Mouse (Mus musculus) lung, postnatal 36 days (tissue): ENCODE data around the gene Trio.
A peak's percentile ranks its signal among the peaks of the same experiment; 100 is the strongest.
"Not testable (repeated sequence)": the region's sequence is repeated elsewhere in the genome, so short reads cannot be mapped to it uniquely, and the experiment has no call there.

Source experiments
- DNase-seq: peaks from one replicate; pipeline ENCODE4 v3.0.0; 2022; ENCODE audit warnings: mixed read lengths

The Trio gene

DNA sequence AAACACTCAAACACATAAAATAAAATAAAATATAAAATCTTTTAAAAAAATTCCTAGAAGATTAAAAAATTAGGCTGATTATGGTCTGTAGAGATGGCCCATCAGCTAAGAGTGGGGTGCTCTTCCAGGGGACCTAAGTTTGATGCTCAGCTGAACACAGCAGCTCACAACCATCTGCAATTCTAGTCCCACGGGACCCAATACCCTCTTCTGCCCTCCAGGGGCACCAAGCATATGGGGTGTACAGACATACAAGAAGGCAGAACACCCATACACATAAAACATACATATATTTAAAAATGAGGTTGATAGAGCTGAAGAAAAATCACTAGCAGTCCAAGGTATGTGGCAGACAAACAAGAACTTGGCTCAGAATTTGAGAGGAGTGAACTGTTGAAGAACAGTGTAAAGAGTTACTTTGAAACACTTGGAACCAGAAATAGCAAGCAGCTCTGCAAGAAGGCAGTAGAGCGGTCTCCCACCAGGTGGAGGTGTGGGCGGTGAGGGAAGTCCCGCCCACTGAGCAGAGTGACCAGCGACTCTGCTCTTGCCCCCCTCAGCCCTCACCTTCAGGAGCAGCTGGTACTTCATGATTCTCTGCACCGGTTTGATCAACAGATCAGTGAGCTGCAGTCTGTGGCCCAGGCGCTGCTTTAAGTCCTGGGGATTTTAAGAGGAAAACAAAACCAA is 270.9 kb downstream of the Trio start:
- peak; percentile 62 for DNase-seq

DNA sequence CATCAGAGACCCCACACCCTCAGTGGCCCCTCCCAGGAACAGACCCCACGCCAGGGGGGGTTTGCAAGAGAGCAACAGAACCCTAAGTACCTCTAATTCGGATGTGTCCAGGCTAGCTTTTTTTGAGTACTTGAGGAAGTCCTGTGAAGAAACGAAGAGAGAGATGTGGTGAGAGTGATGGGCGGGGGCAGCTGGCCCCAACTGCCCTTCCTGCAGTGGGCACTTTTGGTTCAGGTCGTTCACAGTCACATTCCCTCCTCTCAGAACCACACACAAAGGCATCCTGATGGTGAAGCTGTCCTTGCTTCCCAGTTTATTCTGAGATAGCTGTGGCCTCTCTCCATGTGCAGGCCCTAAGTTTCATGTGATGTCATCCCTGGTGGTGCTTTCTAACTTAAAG is 271.7 kb downstream of the Trio start:
- DNase-seq, result no peak

DNA sequence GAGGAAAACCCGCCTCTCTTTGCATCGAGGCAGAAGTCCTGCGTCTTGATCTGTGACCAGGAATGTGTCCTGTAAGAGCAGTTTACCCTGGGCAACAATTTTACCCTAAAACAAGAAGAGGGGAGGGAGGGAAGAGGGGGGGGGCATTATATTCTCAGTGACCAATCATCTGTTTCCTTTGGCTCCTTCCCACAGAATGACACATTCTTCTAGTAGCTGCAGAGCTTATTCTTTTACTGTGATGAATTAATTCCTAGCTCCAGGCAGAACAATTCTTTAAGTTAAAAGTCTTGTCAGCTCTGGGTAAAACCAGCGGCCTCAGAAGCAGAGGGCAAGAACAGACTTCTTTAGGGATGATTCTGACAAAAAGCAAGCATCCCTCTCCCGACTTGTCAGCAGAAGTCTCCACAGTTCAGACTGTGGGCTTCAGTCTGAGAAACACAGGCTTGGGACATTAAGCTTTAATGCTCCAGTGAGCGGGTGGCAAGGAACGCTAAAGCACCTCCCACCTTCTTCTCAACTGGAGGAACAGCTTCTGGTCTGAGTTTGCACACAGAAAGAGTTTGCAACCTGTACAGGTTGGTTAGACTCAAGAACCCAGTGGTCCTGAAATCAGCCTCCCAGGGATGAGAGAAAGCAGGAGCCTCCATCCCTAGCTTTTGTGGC is 272.8 kb downstream of the Trio start:
- DNase-seq, result no peak

DNA sequence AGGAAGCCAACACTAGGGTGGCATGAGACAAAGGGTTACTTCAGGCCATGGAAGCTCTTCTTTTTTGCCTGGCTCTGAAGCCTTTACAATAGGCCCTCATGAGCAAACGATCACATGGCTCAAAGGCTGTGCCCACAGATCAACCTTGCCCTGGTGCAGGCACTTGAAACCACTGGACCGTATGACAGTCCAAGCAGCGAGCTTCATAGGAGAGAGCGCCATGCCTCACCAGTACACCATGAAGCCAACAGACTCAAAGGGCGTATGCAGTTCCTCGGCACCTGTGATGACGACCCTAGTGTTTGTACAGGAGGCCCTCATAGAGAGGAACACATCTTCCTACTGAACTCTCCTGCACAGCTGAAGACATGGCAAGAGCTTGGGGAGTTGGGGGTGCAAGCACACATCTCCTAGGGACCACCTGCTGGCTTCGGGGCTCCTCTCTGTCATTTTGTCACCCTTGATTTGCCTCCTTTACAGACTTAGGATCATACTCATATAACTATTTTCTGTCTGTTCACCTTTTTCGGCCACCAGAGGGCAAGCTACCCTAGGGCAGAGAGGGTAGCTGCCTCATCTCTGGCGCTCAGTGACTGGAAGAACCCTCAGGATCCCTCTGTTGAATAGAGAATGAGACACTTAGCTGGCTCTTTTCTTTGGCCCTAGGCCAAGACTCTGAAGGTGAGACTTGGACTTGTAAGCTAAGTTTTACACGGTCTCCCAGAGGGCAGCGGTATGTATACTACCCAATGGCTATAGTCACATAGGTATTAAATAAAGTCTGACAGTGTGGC is 273.8 kb downstream of the Trio start:
- peak; percentile 79 for DNase-seq

DNA sequence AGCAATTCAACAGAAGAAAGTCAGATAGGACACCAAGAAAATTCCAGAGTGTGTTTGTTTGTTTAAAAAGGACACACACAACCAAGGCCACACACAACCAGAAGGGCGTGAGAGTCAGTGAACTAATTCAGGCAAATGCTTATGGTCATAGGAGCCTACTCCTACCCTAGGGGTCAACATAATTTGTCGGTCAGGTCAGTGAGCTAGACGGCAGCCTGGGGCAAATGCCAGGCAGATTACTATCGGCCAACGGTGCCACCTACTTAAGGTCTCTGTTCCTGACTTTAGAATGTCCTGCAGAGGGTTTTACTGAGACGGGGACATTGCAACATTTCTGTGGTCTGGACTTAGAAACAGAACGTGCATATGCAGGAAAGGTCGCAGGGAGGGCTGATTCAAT is 276.9 kb downstream of the Trio start:
- DNase-seq, result no peak

DNA sequence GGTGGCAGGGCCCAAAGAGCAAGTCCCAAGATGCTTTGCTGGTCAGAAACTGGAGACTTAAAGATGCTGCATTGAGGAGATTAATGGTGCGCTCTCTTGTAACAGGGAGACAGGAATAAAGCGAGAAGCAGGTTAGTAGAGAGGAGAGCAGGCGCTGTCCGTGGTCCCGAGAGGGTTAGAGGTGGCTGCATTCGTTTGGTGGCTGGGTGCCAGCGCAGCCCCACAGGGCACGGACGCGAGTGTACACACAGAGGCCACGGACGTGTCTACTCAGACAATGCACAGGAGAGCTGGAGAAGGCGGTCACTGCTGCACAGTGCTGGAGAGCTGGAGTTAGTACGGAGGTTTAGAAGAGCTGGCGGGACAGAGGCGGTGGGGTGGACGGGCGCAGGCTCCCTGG is 278.1 kb downstream of the Trio start:
- DNase-seq, result no peak

DNA sequence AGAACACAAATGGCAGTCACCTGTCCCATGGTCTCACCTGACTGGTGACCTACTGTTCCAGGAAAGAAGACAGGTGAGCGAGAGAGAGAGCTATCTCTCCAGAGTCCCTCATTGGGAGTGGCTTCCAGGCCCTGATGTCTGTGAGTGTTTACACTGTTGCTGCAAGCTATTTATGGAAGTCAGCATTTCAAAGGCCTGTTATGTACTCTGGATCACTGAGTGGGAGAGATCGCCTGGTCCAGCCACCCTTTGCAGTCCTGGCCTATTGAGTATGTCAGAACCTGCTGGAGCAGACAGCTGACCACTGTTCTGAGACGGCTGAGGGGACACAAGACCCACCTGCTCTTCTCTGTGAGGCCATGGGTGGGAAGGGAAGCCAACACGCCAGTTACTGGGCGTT is 280.7 kb downstream of the Trio start:
- DNase-seq, result no peak

DNA sequence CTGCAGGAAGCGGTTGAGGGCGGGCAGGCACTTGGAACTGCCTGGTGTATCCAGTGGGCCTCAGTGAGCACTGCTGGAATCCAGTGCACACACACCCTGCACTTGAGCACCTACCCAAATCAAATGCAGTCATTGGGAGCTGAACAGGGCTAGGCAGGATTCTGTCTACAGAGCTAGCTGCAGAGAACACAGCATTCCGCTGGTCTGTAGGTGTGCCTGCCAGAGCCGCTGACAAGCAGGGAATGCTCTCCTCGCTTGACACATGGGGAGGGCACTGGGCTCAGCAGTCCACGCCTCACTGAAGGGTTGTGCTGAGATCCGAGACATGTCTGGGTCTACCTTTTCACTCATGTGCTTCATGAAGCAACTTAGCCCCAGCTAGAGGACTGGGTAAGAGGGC is 285.6 kb downstream of the Trio start:
- DNase-seq, result peak; percentile 32

DNA sequence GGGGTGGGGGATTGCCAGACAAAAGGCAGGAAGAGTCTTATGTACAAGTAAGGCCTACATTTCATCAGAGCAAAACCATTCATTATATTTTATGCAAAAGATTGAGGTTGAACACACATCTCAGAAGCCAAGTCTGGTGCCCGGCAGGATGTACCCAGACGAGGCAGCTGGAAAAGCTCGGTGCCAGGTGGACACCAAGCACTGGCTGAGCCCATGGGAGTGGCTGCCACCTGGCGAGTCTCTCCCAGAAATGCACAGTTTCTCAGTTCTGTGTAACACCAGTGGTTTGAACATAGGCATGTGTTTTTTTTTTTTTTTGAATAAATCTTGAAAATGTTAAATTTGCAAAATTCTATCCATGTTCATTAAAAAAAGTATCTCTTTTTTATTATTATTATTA is 293.8 kb downstream of the Trio start:
- no peak for DNase-seq

DNA sequence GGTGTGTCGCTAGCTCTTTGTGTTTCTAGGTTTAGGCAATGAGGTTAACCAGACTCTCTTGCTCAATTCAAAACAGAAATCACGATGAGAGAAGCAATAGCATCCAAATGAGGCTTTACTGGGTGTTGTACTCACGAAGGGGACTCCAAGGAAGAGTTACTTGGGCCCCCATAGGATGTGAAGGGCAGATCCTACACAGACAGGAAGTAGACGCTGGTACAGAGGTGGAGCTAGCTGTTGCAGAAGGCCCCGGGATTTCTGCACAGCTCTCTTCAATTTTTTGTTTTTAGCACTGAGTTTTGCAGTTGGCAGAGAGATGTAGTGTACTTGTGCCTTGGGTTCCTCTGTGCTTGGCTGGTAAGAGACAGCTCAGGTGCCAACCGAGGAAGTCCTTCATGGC is 299.4 kb downstream of the Trio start:
- no peak for DNase-seq

DNA sequence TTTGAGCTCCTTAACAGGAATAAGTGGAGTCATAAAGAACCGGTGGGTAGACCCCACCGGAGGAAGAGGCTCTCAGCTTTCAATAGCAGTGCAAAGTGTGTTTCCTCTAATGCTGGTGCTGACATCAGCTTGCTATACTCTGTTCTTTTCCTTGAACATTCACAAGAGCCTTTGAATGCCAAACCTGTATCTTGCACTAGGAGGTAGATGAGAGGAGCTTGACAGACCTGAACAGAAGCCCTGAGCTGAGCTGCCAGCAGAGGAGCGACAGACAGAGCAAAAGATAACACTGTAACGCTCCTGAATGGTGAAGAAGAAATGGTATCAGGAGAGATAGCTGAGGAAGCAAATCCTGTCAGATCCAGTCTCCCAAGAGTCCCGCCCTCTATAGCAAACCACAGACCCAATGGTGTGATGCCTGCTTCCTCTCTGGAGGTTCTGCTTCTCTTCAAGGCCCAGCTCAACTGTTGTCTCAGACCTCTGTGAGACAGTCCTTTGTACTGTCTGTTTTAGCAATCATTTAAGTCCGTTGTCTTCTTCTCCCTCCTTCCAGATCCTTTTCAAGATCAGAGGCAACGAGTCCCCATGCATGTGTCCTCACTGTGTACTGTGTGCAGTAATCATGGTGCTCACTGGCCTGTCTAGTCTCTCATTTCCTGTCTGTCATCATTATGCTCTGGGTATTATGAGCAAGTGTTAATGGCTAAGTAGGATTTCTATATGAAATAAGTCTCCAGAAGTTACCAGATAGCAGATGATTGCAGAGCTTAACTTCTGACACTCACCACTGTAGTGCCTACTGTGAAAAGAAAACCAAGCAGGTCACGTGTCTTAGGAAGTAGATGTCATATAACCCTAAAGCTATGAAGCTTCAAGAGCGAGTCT is 300.6 kb downstream of the Trio start:
- peak; percentile 55 for DNase-seq

DNA sequence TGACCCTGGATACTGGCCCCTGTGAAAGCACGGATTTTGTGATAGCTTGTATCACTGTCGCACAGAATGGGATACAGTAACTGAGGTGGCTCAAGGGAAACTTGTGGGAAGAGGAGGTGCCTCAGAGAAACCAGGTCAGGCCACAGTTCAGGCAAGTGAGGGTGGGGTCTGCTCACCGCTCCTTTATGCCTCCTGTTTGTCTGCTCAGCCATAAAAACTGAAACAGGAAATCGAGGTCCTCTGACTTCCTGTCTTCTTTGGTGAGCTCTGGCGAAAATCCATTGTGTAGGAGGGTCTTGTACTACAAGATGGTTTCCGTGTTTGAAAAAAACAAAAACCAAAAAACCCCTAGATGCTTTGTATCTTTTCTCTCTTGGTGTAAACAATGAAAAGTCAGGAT is 301.4 kb downstream of the Trio start:
- peak; percentile 43 for DNase-seq

DNA sequence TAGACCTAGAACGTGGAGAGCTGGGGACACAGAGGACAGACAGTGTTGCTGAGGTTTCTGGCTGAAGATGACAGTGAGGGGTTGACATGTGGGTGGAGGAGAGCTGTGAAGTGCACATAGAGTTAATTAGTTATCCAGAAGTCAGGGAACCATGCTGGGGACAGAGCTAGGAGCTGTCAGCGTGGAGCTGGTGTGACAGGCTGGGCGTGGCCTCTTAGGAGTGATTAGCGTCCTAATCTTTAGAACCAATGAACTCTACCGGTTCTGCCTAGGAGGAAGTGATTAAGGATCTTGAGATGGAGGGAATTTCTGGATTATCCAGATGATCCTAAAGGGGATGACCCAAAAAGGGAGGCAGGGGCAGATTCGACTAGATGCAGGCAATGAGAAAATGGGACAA is 301.9 kb downstream of the Trio start:
- DNase-seq, result no peak

DNA sequence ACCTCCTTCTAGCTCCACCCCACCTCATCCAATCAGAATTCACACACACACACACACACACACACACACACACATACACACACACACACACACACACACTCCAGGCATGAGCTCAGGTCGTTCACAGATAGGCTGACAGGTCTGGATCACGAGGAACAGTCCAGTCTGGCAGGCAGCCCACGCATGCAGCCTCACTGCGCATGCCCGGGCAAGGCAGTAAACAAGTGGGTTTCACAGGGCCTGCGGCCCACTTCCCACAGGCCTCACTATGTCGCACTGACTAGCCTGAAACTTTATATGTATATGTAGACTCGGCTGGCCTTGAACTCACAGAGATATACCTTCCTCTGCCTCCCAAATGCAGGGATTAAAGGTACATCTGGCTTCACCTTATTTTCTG is 305.4 kb downstream of the Trio start:
- DNase-seq, result not testable (repeated sequence)

DNA sequence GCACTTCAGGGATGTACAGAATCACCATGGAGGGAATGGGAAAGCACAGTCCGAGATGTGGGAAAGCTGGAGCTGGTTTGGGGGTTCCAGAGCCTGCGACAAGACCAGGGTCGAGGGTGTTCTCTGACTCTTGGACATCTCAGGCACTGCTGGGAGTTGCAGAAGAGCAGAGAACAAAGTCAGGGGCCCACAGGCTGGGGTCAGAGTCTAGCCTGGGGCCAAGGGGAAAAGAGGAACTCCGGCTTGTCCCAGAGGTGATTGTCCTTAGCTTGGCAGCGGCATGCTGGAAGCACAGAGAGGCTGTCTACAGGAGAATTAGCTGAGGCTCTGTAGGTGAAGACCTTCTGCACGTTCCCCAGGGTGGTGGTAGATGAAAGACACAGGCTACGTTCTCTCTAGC is 307.0 kb downstream of the Trio start:
- no peak for DNase-seq

DNA sequence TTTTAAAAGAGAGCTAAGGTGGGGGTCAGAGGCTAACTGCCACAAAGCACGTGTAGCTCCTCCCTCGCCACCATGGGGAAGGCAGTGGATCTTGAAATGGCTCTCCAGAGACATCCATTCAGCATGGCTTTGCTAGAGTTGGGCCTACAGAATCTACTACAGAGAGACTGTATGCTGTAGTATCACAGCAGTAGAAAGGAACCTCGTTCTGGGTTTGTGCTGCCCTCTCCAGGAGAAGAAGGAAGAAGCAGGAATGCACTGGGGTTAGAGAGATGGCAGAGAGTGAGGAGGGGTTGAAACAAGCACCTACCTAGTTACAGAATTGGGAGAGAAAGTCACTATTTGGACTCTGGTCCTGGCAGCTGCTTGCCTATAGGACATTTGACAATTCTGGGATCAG is 310.3 kb downstream of the Trio start:
- DNase-seq, result peak; percentile 71

DNA sequence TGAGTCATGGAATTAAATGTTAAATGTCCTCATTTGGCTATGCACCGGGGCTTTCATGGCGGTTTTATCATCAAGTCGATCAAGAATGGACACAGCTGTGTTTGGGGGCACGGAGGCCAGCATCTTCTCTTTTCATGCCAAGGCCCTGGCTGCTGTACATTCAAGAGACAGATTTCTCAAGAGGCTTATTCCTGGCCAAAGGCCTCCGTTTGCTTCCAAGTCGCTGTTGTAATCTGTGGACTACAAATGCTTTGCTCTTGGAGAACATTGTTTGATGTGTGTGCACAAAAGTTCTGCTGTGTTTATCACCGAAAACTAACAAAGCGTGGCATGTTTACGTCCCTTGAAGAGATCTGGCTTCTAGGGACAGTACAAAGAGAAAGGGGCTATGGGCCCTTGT is 314.9 kb downstream of the Trio start:
- peak; percentile 66 for DNase-seq

DNA sequence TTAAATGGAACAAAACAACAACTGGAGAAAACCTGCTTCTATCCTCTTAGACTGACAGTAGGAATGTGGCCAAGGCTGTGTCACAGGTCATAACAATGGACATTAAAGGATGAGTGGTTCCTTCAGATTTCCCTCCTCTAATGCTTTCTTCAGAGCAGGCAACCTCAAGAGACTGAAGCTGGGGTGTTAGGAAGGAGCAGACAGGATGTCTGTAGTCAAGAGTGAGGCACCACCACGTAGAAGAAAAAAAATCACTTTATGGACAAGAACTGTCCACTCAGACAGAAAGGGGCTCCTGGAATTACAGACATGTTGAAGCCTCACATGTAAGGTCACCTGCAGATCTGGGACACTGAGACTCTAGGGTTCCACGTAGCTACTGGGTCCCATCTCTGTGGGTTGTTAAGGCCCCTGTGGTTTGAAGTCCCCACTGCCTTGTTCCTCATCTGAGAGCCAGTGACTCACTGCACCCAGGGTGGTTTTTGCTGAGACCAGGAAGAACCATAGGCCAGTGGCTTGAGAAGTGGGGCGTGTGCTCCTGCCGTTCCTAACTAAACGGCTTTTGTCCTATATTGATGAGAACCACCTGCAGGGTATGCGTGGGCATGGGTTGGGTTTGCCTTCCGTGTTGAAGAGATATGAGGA is 316.6 kb downstream of the Trio start:
- peak; percentile 47 for DNase-seq

DNA sequence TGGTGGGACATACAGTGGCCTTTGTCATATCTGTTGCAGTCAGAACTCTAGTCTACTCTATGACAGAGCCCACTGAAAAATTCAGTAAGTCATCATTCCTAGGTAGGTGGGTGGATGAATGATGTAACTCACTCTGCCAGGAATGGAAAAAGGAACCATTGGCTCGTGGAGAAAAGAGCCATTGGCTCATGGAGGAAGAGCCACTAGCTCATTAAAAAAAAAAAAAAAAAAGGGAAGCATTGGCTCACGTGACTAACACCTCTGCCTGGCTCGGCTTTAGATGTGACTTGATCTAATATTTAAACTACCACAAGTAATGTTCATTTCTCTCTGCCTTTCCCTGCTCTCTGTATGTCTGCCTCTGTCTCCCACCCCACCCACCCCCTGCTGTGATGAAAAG is 317.1 kb downstream of the Trio start:
- DNase-seq, result peak; percentile 25

DNA sequence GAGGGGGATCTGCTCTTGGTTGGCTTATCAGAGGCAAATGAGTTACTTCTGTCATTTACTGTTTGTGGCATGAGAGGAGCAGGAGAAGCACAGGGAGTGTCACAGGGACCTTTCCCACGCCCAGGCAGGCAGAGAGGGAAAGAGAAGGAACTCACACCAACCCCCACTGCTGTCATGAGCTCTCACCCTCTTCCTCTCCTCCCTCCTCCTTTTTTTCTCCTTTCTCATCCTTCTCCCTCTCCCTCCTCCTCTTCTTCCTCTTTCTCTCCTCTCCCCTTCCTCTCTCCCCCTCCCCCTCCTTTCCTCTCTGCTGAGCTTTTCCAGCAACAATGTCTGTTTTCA is 322.7 kb downstream of the Trio start:
- peak; percentile 35 for DNase-seq

DNA sequence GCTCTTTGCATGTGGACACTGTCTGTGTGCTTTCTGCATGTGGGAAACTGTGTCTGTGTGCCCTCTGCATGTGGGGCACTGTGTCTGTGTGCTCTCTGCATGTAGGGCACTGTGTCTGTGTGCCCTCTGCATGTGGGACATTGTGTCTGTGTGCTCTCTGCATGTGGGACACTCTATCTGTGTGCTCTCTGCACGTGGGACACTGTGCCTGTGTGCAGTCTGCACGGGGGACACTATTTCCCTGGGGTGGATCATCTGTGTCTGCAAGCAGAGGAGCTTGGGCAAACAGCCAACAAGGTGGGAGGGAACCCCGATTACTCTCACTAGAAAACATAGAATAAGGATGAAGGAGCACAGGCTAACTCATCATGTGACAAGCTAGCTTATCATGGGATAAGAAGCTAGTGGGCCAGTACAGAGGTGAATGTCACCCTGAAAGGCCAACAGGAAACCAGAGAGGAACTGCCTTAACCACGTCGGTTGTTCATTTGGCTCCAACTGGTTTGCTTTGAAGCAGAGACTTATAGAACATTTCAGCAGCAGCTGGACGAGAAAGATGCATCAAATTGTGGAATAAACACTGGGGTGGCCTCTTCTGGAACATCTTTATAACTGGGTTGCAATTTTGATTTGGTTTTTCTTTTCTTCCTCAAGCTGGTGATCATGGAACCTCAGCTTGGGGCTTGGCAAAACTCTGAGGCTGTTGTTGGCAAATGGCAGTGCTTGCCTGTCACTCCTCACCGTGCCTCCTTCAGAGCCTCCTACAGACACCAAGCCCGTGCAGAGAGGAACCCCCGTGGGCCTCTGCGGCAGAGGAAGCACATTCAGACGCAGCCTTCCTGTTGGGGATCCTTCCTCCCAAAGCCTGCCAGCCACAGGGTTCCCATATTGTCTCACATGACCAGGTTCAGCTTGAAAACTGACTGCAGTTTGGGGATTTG is 323.3 kb downstream of the Trio start:
- DNase-seq, result peak; percentile 39
